Mouse (Mus musculus) lung, adult 2 months (tissue): ENCODE measurements around the gene Corin.

Source experiments
- CTCF ChIP-seq: fragments of 200-500 bp; IDR thresholded peaks from 2 replicates; pipeline ENCODE4 v1.5.1; 2011; ENCODE audit warnings: mild to moderate bottlenecking, low read length, control low read depth; ENCODE audit not compliant: insufficient read depth
- POLR2A ChIP-seq: fragments of 200-500 bp; IDR thresholded peaks from 2 replicates; pipeline ENCODE4 v1.6.1; 2011; ENCODE audit warnings: low read depth, mild to moderate bottlenecking, control low read depth, low read length, borderline replicate concordance; ENCODE audit errors: extremely low read depth

DNA sequence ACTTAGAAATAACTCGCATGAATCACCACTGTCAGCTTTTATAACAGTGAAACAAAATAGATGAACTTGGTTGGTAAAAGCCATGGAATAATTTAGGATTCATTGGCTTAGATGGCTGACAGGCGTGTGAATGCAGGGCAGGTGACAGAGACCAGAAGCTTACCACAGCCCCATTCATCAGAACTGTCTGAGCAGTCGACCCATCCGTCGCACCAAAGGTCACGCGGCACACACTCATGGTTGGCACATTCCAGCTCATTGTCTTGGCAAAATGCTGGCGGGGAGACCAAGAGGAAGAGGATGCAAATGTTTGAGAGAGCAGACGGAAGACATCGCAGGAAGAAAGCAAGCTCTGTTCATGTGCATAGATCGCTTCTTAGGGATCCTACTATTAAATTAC is 173.6 kb downstream of the Corin start:
- TF ChIP-seq CTCF (no peak), POLR2A (no peak)
